Mouse (Mus musculus) lung, postnatal 0 days (tissue): ENCODE measurements around the gene Dedd. TPM values are rescaled to one million over a fixed set of nuclear protein-coding genes. Genes with fewer than 3 reads are reported as not detected.
A peak's percentile ranks its signal among the peaks of the same experiment; 100 is the strongest.

ENCODE experiments used
- ATAC-seq: fragments of 200-750 bp; cut with Nextera tagmentation; 2 replicates; pipeline ENCODE4 v1.8.0; 2017; ENCODE audit warnings: moderate library complexity
- DNase-seq: peaks from one replicate; pipeline ENCODE4 v3.0.0-alpha.2; 2016; ENCODE audit warnings: low spot score
- H3K27ac ChIP-seq: fragments of 300-500 bp; sonication (generic); 2 replicates; pipeline ENCODE4 v1.5.1; 2014; ENCODE audit warnings: antibody characterized with exemption, mild to moderate bottlenecking, low read length, mixed read lengths
- H3K27me3 ChIP-seq: fragments of 300-500 bp; sonication (generic); replicated peaks from 2 replicates; pipeline ENCODE4 v1.6.1; 2014; ENCODE audit warnings: low read length, mixed read lengths; ENCODE audit not compliant: insufficient read depth
- H3K36me3 ChIP-seq: fragments of 300-500 bp; sonication (generic); 2 replicates; pipeline ENCODE4 v1.6.1; 2014; ENCODE audit warnings: low read length, mixed read lengths; ENCODE audit not compliant: insufficient read depth
- H3K4me1 ChIP-seq: fragments of 300-500 bp; sonication (generic); 2 replicates; pipeline ENCODE4 v1.6.1; 2014; ENCODE audit warnings: antibody characterized with exemption, low read depth, low read length, mixed read lengths; ENCODE audit not compliant: insufficient read depth
- H3K4me2 ChIP-seq: fragments of 300-500 bp; sonication (generic); replicated peaks from 2 replicates; pipeline ENCODE4 v1.6.1; 2014; ENCODE audit warnings: low read depth, mild to moderate bottlenecking, low read length, moderate library complexity, mixed read lengths
- H3K4me3 ChIP-seq: fragments of 300-500 bp; sonication (generic); 2 replicates; pipeline ENCODE4 v1.5.1; 2014; ENCODE audit warnings: low read depth, low read length
- H3K9ac ChIP-seq: fragments of 300-500 bp; sonication (generic); replicated peaks from 2 replicates; pipeline ENCODE4 v1.6.1; 2014; ENCODE audit warnings: low read depth, mild to moderate bottlenecking
- H3K9me3 ChIP-seq: fragments of 300-500 bp; sonication (generic); 2 replicates; pipeline ENCODE4 v1.6.1; 2016; ENCODE audit warnings: low read length, mixed read lengths
- CTCF ChIP-seq: IDR thresholded peaks from 2 replicates; pipeline ENCODE4 v1.5.1; 2016; ENCODE audit warnings: antibody characterized with exemption, mild to moderate bottlenecking
- EP300 ChIP-seq: IDR thresholded peaks from 2 replicates; pipeline ENCODE4 v1.6.1; 2016; ENCODE audit warnings: antibody characterized with exemption, mild to moderate bottlenecking, control low read depth
- WGBS: fragments of 180-500 bp; shearing (Covaris S2); extraction: QIAGEN DNeasy Blood & Tissue Kit; methylation state at CpG from one replicate; pipeline ENCODE4 v1.1.7; 2014; 5-methylcytosine and 5-hydroxymethylcytosine counted together
- polyA plus RNA-seq: library from polyadenylated mRNA; unstranded; fragments of >200 nt; fragmentation: Nextera tagmentation; extraction: Ambion mirVana; gene quantifications from 2 replicates; pipeline ENCODE4 v1.2.1, GENCODE M21; 2015

Dedd gene
- polyA plus RNA-seq, 1 experiment from 2014 or later, result 44.4 TPM

DNA sequence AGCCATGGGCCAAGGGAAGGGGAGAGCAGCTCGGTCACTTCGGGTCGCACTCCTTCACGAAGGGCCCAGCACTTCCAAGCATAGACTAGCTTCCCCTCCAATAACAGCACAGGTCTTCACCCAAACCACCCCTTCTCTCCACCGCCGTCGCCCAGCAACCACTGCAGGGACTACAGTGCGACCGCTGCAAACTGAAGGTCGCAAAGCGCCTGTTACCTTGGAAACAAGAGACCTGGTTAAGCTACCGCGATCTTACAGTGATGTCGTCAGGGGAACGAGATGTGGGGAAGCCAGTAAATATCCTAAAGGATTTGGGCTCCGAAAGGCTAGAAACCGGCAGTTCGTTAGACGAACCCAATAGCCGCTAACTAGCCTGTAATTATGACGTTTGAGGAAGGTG lies 31.7 kb downstream of the Dedd start, which contains the start of gene Klhdc9:
TSS of gene Klhdc9 (minus strand) at position 143 of the 400 bp plus-strand sequence.
- Histone ChIP-seq H3K4me1 (peaks cover 4% of the 10 kb centered on the region; the same call in 1 of the 2 replicates), H3K4me2 (peak within 1 kb of the TSS; percentile 56), H3K4me3 (peak within 1 kb of the TSS; percentile 43), H3K27me3 (no peaks in the 10 kb centered on the region), H3K9ac (peak within 1 kb of the TSS; percentile 42), H3K27ac (peak within 1 kb of the TSS; percentile 55), H3K36me3 (peaks cover 7% of the 10 kb centered on the region), H3K9me3 (peaks cover 7% of the 10 kb centered on the region)
- DNase-seq (peak; percentile 98), ATAC-seq (peak; percentile 96)
- WGBS, result 3% methylated on average over 21 of the region's 21 CpGs
- TF ChIP-seq EP300 (no peak), CTCF (no peak)

DNA sequence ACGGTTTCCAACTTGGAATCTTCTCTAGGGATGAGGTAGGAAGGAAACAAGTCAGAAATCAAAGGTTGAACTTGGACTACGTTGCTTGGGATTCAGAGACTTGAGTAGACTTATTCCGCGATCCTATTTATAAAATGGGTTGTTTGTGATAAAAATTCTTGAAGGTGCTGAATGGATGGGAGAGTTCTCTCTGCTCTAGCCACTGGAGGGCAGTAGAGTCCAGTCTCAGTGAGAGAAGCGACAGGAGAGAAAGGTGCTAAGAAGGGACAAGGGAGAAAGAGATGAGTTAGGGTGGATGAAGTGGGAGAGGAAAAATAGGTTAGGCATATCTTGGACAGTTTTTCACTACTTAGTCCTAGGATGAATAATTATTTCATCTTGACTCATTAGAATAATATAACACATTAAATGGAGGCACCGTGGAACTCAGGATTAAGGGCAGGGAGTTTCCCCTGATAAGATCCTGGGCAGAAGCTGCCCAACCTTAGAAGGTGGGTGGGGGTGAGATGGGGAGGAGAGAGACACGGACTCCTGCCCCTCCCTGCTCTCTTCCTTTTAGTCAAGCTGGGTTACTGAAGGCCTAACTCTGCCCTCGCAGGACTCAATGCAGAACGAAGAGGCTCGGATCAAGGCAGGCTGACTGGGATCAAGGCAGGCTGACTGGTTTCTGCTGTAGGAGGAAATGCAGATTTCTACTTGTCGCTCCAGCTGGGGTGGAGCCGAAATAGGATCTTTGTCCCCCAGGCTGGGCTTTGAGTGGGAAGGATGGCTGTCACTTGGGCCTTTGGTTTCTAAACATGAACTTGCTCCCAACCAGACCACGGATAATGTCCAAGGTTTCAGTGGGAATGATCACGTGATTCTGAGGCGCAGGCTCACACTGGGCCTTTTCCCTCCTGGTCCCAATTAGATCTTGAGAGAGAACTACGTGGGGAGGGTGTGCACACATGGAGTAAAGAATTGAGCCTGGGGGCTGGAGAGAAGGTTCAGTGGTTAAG lies 32.5 kb downstream of the Dedd start:
- peaks cover 7% of the 10 kb centered on the region for H3K9me3 ChIP-seq
- peaks cover 3% of the 10 kb centered on the region; the same call in 1 of the 2 replicates for H3K4me1 ChIP-seq
- H3K9ac ChIP-seq, result peak overlapping the region; percentile 42
- H3K4me3 ChIP-seq, result peak overlapping the region; percentile 43
- H3K4me2 ChIP-seq, result peak overlapping the region; percentile 56
- DNase-seq (peak; percentile 91), ATAC-seq (peak; percentile 74)
- TF ChIP-seq EP300, result no peak
- peak; percentile 96 for TF ChIP-seq CTCF
- no peaks in the 10 kb centered on the region for H3K27me3 ChIP-seq
- peak overlapping the region; percentile 55 for H3K27ac ChIP-seq
- H3K36me3 ChIP-seq, result peaks cover 6% of the 10 kb centered on the region
- WGBS, result 30% methylated on average over 16 of the region's 16 CpGs

DNA sequence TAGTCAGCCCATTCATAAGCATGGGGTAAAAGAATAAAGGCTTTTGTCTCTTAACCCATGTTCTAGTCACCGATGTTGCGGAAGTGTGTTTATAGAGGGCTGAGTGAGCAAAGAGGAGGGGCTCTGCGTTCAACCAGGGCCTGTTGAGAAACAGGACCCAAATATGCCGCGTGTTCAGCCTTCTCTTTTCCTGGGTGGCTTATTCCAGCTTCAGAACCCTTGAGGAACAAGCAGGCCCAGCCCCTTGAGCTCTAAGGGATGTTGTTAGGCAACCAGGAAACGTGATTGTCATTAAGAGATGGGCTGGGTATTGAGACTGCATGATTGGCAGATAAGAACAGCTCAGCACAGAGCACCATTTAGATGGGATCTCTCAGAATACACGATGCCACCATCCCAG lies 37.0 kb downstream of the Dedd start:
- Histone ChIP-seq H3K27me3 (no peaks in the 10 kb centered on the region), H3K4me2 (no peak overlapping the region), H3K27ac (no peak overlapping the region), H3K4me1 (0 out of 2 replicates have a peak, but pooled peaks cover 4% of the 10 kb centered on the region), H3K9me3 (no peaks in the 10 kb centered on the region), H3K4me3 (no peak overlapping the region), H3K36me3 (no peaks in the 10 kb centered on the region), H3K9ac (no peak overlapping the region)
- TF ChIP-seq CTCF, result no peak
- no peak for TF ChIP-seq EP300
- DNase-seq, result peak; percentile 61
- WGBS, result 40% methylated on average over 7 of the region's 7 CpGs
- 0 out of 2 replicates have a peak, but pooled peaks have one; percentile 20 for ATAC-seq

DNA sequence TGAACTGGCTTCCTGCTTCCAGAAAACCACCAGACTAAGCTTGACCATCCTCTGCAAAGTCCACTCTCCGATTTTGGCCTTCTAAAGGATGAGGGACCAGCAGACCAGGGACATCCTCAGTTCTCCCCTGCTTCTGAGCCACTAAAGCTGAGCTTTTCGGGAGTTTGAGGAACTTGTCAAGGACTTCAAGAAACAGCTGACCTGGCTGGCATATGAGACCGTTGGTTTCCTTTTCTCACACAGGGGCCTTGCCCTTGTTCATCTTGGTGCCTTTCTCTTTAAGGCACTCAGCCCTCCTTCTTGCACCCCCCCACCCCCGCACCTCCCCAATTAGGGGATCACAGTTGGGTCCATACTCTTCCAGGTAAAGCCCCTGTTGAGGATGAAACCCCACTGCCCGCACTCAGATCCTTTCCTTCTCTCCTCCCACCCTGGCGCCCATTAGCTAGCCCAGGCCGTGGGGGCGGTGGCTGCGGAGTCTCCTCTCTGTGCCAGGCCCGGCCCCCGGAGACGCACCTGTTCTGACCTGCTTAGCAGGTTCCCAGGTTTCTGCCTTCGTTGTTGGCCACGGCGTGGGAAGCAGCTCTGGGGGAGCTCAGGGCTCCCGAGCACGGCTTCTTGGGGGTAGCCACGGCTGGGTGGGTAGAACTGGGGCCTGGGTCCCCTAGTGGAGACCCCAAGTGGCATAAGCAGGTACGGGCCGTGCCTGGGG lies 41.1 kb downstream of the Dedd start, which contains the start of gene Nectin4:
TSS of gene Nectin4 (plus strand) at position 255 of the 712 bp plus-strand sequence.
- WGBS, result 19% methylated on average over 20 of the region's 20 CpGs
- Histone ChIP-seq H3K27me3 (no peaks in the 10 kb centered on the region), H3K4me2 (peak within 1 kb of the TSS; percentile 36), H3K36me3 (no peaks in the 10 kb centered on the region), H3K9me3 (no peaks in the 10 kb centered on the region), H3K27ac (peak within 1 kb of the TSS; percentile 89), H3K4me3 (peak within 1 kb of the TSS; percentile 8; the same call in 1 of the 2 replicates), H3K9ac (peak within 1 kb of the TSS; percentile 9), H3K4me1 (peaks cover 4% of the 10 kb centered on the region; the same call in 1 of the 2 replicates)
- ATAC-seq, result peak; percentile 90
- peak; percentile 81 for DNase-seq
- TF ChIP-seq CTCF, result no peak

DNA sequence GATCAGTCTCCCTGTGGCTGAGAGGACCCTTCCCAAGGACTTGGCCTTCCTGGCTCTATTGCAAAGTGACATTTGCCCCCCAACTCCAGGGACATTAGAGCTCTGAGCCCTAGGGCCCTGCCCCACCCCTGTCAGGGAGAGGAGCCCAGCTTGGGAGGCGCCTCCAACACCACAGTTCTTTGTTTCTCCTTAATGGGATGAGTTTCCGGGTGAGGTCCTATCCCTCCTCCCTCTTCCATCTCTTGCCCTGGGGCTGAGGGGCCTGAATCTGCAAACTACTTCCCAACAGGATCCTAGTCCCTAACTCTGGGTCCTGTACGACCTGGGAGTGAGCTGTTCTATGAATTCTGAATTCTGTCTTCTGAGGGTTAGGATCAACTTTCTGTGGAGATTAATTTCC lies 43.9 kb downstream of the Dedd start:
- H3K4me2 ChIP-seq, result 0 out of 2 replicates have a peak overlapping the region, but pooled peaks have one; percentile 8

DNA sequence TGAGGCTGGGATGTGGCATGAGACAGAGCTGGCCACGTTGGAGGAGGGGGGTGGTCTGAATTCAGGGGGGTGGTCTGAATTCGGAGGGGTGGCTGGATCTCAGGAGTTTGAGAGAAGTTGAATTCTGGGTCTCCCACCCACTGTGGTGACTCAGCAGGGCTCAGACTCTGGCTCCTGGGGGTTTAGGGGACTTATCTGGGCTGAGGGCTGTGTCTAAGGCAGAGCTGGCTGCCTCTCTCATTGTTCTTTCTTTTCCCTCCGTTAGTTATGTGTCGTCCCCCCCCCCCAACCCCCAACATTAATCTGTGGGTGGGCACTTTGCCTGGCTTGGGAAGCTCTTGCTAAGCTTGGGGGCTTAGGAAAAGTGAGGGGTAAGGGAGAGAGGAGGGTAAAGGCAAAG lies 45.0 kb downstream of the Dedd start:
- Histone ChIP-seq H3K27me3 (no peaks in the 10 kb centered on the region), H3K27ac (no peak overlapping the region), H3K9ac (no peak overlapping the region), H3K36me3 (no peaks in the 10 kb centered on the region), H3K4me2 (no peak overlapping the region), H3K9me3 (no peaks in the 10 kb centered on the region), H3K4me1 (peaks cover 4% of the 10 kb centered on the region; the same call in 1 of the 2 replicates), H3K4me3 (no peak overlapping the region)
- no peak for TF ChIP-seq EP300
- TF ChIP-seq CTCF, result no peak
- WGBS, result 6% methylated on average over 4 of the region's 4 CpGs
- no peak for DNase-seq
- no peak for ATAC-seq

More for the DNA sequence above, 43.9 kb downstream of the Dedd start:
- no peaks in the 10 kb centered on the region for H3K27me3 ChIP-seq
- 61% methylated on average over 3 of the region's 3 CpGs for WGBS
- no peak overlapping the region for H3K4me3 ChIP-seq
- no peak overlapping the region for H3K9ac ChIP-seq
- H3K4me1 ChIP-seq, result peaks cover 4% of the 10 kb centered on the region; the same call in 1 of the 2 replicates
- H3K27ac ChIP-seq, result no peak overlapping the region
- no peaks in the 10 kb centered on the region for H3K36me3 ChIP-seq
- H3K9me3 ChIP-seq, result no peaks in the 10 kb centered on the region
- ATAC-seq (no peak), DNase-seq (no peak)
- TF ChIP-seq CTCF (no peak), EP300 (no peak)
